In the genomic region with DNA sequence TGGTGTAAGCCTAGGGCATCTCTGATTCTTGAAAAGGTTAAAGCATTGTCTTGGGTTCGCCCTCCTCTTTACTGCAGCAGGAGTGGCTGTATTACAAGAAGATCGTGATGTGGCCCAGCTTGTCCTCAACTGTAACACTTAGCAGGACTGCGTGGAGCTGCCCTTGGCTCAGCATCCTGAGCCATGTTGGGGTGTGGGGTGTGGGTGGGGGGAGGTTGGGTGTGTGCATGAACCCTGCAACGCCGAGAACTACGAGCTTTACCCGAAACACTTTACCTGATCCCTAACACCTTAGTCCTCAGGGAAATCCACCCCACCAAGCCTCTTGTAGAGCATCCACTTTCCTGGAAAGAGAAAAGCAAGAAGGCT, we compare ENCODE assay signal across 7 mouse cellular contexts. TPM values are rescaled to one million over a fixed set of nuclear protein-coding genes. Genes with fewer than 3 reads are reported as not detected.
DNase-seq lines count a peak whose midpoint lies in the region; ATAC-seq and TF ChIP-seq lines count a peak whose summit lies in the region.

No protein-coding gene starts in this region.

- no peak for TF ChIP-seq CTCF in lung, adult 2 months (IDR thresholded peaks at IDR 0.05; ENCODE audit: insufficient read depth, low read length)
- TF ChIP-seq CTCF in small intestine, adult 2 months (IDR thresholded peaks at IDR 0.05; ENCODE audit: extremely low read depth, insufficient read length, insufficient replicate concordance, low read depth, low read length), result no peak

- 38% methylated on average over 7 of the region's 7 CpGs for WGBS in lung, adult 2 months
- 47% methylated on average over 7 of the region's 7 CpGs for WGBS in forebrain, embryonic 10.5 days
- 48% methylated on average over 7 of the region's 7 CpGs for WGBS in limb, embryonic 14.5 days
- WGBS in small intestine, adult 2 months, result 26% methylated on average over 7 of the region's 7 CpGs

- H3K9ac ChIP-seq in limb, embryonic 14.5 days (ENCODE audit: low read depth, low read length, severe bottlenecking), result 0 out of 2 replicates have a peak overlapping the region, but pooled peaks have one; percentile 32

- H3K4me3 ChIP-seq in lung, adult 2 months (replicated peaks; ENCODE audit: extremely low read depth, low read depth, low read length), result peak overlapping the region; percentile 80
- H3K4me3 ChIP-seq in forebrain, embryonic 10.5 days, result peak overlapping the region; percentile 93
- H3K4me3 ChIP-seq in limb, embryonic 14.5 days (replicated peaks; ENCODE audit: low read length), result peak overlapping the region; percentile 85
- H3K4me3 ChIP-seq in small intestine, adult 2 months (ENCODE audit: low read depth, low read length), result peak overlapping the region; percentile 65

- H3K27me3 ChIP-seq in forebrain, embryonic 10.5 days (ENCODE audit: poor library complexity, severe bottlenecking), result no peaks in the 10 kb centered on the region
- no peaks in the 10 kb centered on the region for H3K27me3 ChIP-seq in limb, embryonic 14.5 days (ENCODE audit: control insufficient read depth, insufficient read depth, low read length)
- H3K27me3 ChIP-seq in small intestine, adult 2 months (ENCODE audit: control insufficient read depth, insufficient read depth, low read length), result no peaks in the 10 kb centered on the region

- H3K4me1 ChIP-seq in lung, adult 2 months (ENCODE audit: control insufficient read depth, insufficient read depth, low read length), result no peaks in the 10 kb centered on the region
- peaks cover 20% of the 10 kb centered on the region for H3K4me1 ChIP-seq in forebrain, embryonic 10.5 days
- H3K4me1 ChIP-seq in limb, embryonic 14.5 days (ENCODE audit: control insufficient read depth, insufficient read depth, low read length), result no peaks in the 10 kb centered on the region
- no peaks in the 10 kb centered on the region for H3K4me1 ChIP-seq in small intestine, adult 2 months (ENCODE audit: control insufficient read depth, insufficient read depth, insufficient read length, low read length)

- peak overlapping the region; percentile 90 for H3K27ac ChIP-seq in forebrain, embryonic 10.5 days
- peak overlapping the region; percentile 88; the same call in 1 of the 2 replicates for H3K27ac ChIP-seq in limb, embryonic 14.5 days (replicated peaks; ENCODE audit: low read depth, low read length)
- H3K27ac ChIP-seq in small intestine, adult 2 months (ENCODE audit: insufficient read depth, low read depth, low read length), result no peak overlapping the region

- peak; percentile 41; the same call in 1 of the 2 replicates for ATAC-seq in limb, embryonic 14.5 days (ENCODE audit: low FRiP score, low read depth)

- H3K36me3 ChIP-seq in forebrain, embryonic 10.5 days (replicated peaks), result peaks cover 31% of the 10 kb centered on the region
- H3K36me3 ChIP-seq in limb, embryonic 14.5 days (ENCODE audit: control insufficient read depth, insufficient read depth, low read length), result peaks cover 30% of the 10 kb centered on the region
- H3K36me3 ChIP-seq in small intestine, adult 2 months (ENCODE audit: control insufficient read depth, insufficient read depth, low read length), result peaks cover 18% of the 10 kb centered on the region

- no peak for DNase-seq in lung, adult 2 months
- DNase-seq in lung, postnatal 10 days, result no peak
- DNase-seq in forebrain, embryonic 10.5 days (ENCODE audit: extremely low spot score, low spot score), result no peak
- DNase-seq in limb, embryonic 14.5 days (ENCODE audit: low spot score), result no peak
- DNase-seq in right cerebral cortex, postnatal 36 days (ENCODE audit: low spot score in 2 of 2), result no peak
- DNase-seq in Muller cell, postnatal 12 days (ENCODE audit: inconsistent ontology term), result no peak

- H3K4me2 ChIP-seq in limb, embryonic 14.5 days (replicated peaks; ENCODE audit: low read depth, low read length, severe bottlenecking), result peak overlapping the region; percentile 69

- H3K9me3 ChIP-seq in forebrain, embryonic 10.5 days, result no peaks in the 10 kb centered on the region
- no peaks in the 10 kb centered on the region for H3K9me3 ChIP-seq in limb, embryonic 14.5 days (ENCODE audit: control insufficient read depth, low read length)

- TF ChIP-seq POLR2A in lung, adult 2 months (IDR thresholded peaks at IDR 0.05; ENCODE audit: borderline replicate concordance, extremely low read depth, low read depth, low read length), result no peak
- TF ChIP-seq POLR2A in limb, embryonic 14.5 days (IDR thresholded peaks at IDR 0.05; ENCODE audit: borderline replicate concordance, extremely low read depth, insufficient read depth, insufficient read length), result no peak
- TF ChIP-seq POLR2A in small intestine, adult 2 months (IDR thresholded peaks at IDR 0.05; ENCODE audit: low read depth, low read length), result no peak

RNA-seq across cellular contexts. Expression of gene Rrp1, which starts 0.3 kb away (rescaled TPM):
- 57.4 and 82.5 TPM in 2 replicates for polyA plus RNA-seq in lung, adult 2 months (2012; rRNA removed)
- polyA plus RNA-seq in forebrain, embryonic 10.5 days (2016; fragmentation: Nextera tagmentation; extraction: Ambion mirVana), result 338 and 366 TPM in 2 replicates
- 159 and 279 TPM in 2 replicates for polyA plus RNA-seq in limb, embryonic 14.5 days (2012; rRNA removed)
- 224 and 245 TPM in 2 replicates for polyA plus RNA-seq in limb, embryonic 14.5 days (2014; fragmentation: Nextera tagmentation; extraction: Ambion mirVana)
- polyA plus RNA-seq in small intestine, adult 2 months (2012; rRNA removed), result 24.4 and 42.0 TPM in 2 replicates

RNA-seq across cellular contexts. Expression of gene Cstb, which starts 12.3 kb away (rescaled TPM):
- 51.9 and 62.7 TPM in 2 replicates for polyA plus RNA-seq in lung, adult 2 months (2012; rRNA removed)
- polyA plus RNA-seq in forebrain, embryonic 10.5 days (2016; fragmentation: Nextera tagmentation; extraction: Ambion mirVana), result 115 and 118 TPM in 2 replicates
- 126 and 157 TPM in 2 replicates for polyA plus RNA-seq in limb, embryonic 14.5 days (2012; rRNA removed)
- 303 and 338 TPM in 2 replicates for polyA plus RNA-seq in limb, embryonic 14.5 days (2014; fragmentation: Nextera tagmentation; extraction: Ambion mirVana)
- 11.8 and 21.1 TPM in 2 replicates for polyA plus RNA-seq in small intestine, adult 2 months (2012; rRNA removed)

RNA-seq across cellular contexts. Expression of gene Pdxk, which starts 51.6 kb away (rescaled TPM):
- polyA plus RNA-seq in lung, adult 2 months (2012; rRNA removed), result 20.4 and 21.5 TPM in 2 replicates
- 13.0 and 14.0 TPM in 2 replicates for polyA plus RNA-seq in forebrain, embryonic 10.5 days (2016; fragmentation: Nextera tagmentation; extraction: Ambion mirVana)
- polyA plus RNA-seq in limb, embryonic 14.5 days (2012; rRNA removed), result 9.8 and 11.2 TPM in 2 replicates
- 8.8 and 8.9 TPM in 2 replicates for polyA plus RNA-seq in limb, embryonic 14.5 days (2014; fragmentation: Nextera tagmentation; extraction: Ambion mirVana)
- 17.1 and 38.7 TPM in 2 replicates for polyA plus RNA-seq in small intestine, adult 2 months (2012; rRNA removed)
